Mouse (Mus musculus) lung, postnatal 0 days (tissue): ENCODE results near the gene Guk1. TPM values are rescaled to one million over a fixed set of nuclear protein-coding genes. Genes with fewer than 3 reads are reported as not detected.
A peak's percentile ranks its signal among the peaks of the same experiment; 100 is the strongest.

Experiments
- ATAC-seq: fragments of 200-750 bp; cut with Nextera tagmentation; 2 replicates; pipeline ENCODE4 v1.8.0; 2017; ENCODE audit warnings: moderate library complexity
- DNase-seq: peaks from one replicate; pipeline ENCODE4 v3.0.0-alpha.2; 2016; ENCODE audit warnings: low spot score
- H3K27ac ChIP-seq: fragments of 300-500 bp; sonication (generic); 2 replicates; pipeline ENCODE4 v1.5.1; 2014; ENCODE audit warnings: antibody characterized with exemption, mild to moderate bottlenecking, low read length, mixed read lengths
- H3K27me3 ChIP-seq: fragments of 300-500 bp; sonication (generic); replicated peaks from 2 replicates; pipeline ENCODE4 v1.6.1; 2014; ENCODE audit warnings: low read length, mixed read lengths; ENCODE audit not compliant: insufficient read depth
- H3K36me3 ChIP-seq: fragments of 300-500 bp; sonication (generic); 2 replicates; pipeline ENCODE4 v1.6.1; 2014; ENCODE audit warnings: low read length, mixed read lengths; ENCODE audit not compliant: insufficient read depth
- H3K4me1 ChIP-seq: fragments of 300-500 bp; sonication (generic); 2 replicates; pipeline ENCODE4 v1.6.1; 2014; ENCODE audit warnings: antibody characterized with exemption, low read depth, low read length, mixed read lengths; ENCODE audit not compliant: insufficient read depth
- H3K4me2 ChIP-seq: fragments of 300-500 bp; sonication (generic); replicated peaks from 2 replicates; pipeline ENCODE4 v1.6.1; 2014; ENCODE audit warnings: low read depth, mild to moderate bottlenecking, low read length, moderate library complexity, mixed read lengths
- H3K4me3 ChIP-seq: fragments of 300-500 bp; sonication (generic); 2 replicates; pipeline ENCODE4 v1.5.1; 2014; ENCODE audit warnings: low read depth, low read length
- H3K9ac ChIP-seq: fragments of 300-500 bp; sonication (generic); replicated peaks from 2 replicates; pipeline ENCODE4 v1.6.1; 2014; ENCODE audit warnings: low read depth, mild to moderate bottlenecking
- H3K9me3 ChIP-seq: fragments of 300-500 bp; sonication (generic); 2 replicates; pipeline ENCODE4 v1.6.1; 2016; ENCODE audit warnings: low read length, mixed read lengths
- CTCF ChIP-seq: IDR thresholded peaks from 2 replicates; pipeline ENCODE4 v1.5.1; 2016; ENCODE audit warnings: antibody characterized with exemption, mild to moderate bottlenecking
- EP300 ChIP-seq: IDR thresholded peaks from 2 replicates; pipeline ENCODE4 v1.6.1; 2016; ENCODE audit warnings: antibody characterized with exemption, mild to moderate bottlenecking, control low read depth
- WGBS: fragments of 180-500 bp; shearing (Covaris S2); extraction: QIAGEN DNeasy Blood & Tissue Kit; methylation state at CpG from one replicate; pipeline ENCODE4 v1.1.7; 2014; 5-methylcytosine and 5-hydroxymethylcytosine counted together
- polyA plus RNA-seq: library from polyadenylated mRNA; unstranded; fragments of >200 nt; fragmentation: Nextera tagmentation; extraction: Ambion mirVana; gene quantifications from 2 replicates; pipeline ENCODE4 v1.2.1, GENCODE M21; 2015

Guk1 gene
- polyA plus RNA-seq, 1 experiment from 2014 or later, result 168 TPM

- Histone ChIP-seq H3K9me3 (no peaks in the 10 kb centered on the region), H3K27ac (peak within 1 kb of the TSS; percentile 99), H3K4me1 (peaks cover 31% of the 10 kb centered on the region), H3K4me3 (peak within 1 kb of the TSS; percentile 99), H3K27me3 (no peaks in the 10 kb centered on the region), H3K9ac (peak within 1 kb of the TSS; percentile 99), H3K4me2 (peak within 1 kb of the TSS; percentile 93), H3K36me3 (no peaks in the 10 kb centered on the region)
- DNase-seq (peak; percentile 97), ATAC-seq (peak; percentile 96)
- no peak for TF ChIP-seq EP300
- peak; percentile 17; the same call in 1 of the 2 replicates for TF ChIP-seq CTCF
- 6% methylated on average over 52 of the region's 59 CpGs for WGBS
Observed at GRCm38 (mm10) chr11:59228122-59228953, 36.3 kb upstream of the Guk1 start, which contains the start of gene Arf1. Gene Arf1, minus strand, starts transcription at chr11:59228270.

GRCm38 (mm10) chr11:59227604-59228121, 35.7 kb upstream of the Guk1 start:
- no peaks in the 10 kb centered on the region for H3K9me3 ChIP-seq
- H3K4me1 ChIP-seq, result peaks cover 37% of the 10 kb centered on the region
- 6% methylated on average over 36 of the region's 51 CpGs for WGBS
- H3K27me3 ChIP-seq, result no peaks in the 10 kb centered on the region
- DNase-seq (peak; percentile 88), ATAC-seq (peak; percentile 87)
- H3K9ac ChIP-seq, result peak overlapping the region; percentile 99
- peak overlapping the region; percentile 99 for H3K4me3 ChIP-seq
- H3K4me2 ChIP-seq, result peak overlapping the region; percentile 93
- H3K27ac ChIP-seq, result peak overlapping the region; percentile 99
- TF ChIP-seq EP300 (no peak), CTCF (no peak)
- no peaks in the 10 kb centered on the region for H3K36me3 ChIP-seq

- Histone ChIP-seq H3K9me3 (no peaks in the 10 kb centered on the region), H3K4me1 (peaks cover 41% of the 10 kb centered on the region), H3K27me3 (no peaks in the 10 kb centered on the region), H3K27ac (peak overlapping the region; percentile 99), H3K4me3 (peak overlapping the region; percentile 99), H3K4me2 (peak overlapping the region; percentile 93), H3K9ac (peak overlapping the region; percentile 99), H3K36me3 (no peaks in the 10 kb centered on the region)
- no peak for ATAC-seq
- DNase-seq, result peak; percentile 73
- TF ChIP-seq EP300 (no peak), CTCF (no peak; the same call in 1 of the 2 replicates)
- WGBS, result 1% methylated on average over 21 of the region's 21 CpGs
Observed at GRCm38 (mm10) chr11:59226787-59227603, 35.0 kb upstream of the Guk1 start.

GRCm38 (mm10) chr11:59226251-59226650, 34.2 kb upstream of the Guk1 start:
- Histone ChIP-seq H3K9me3 (no peaks in the 10 kb centered on the region), H3K9ac (peak overlapping the region; percentile 99; the same call in 1 of the 2 replicates), H3K4me3 (peak overlapping the region; percentile 99), H3K27ac (peak overlapping the region; percentile 99), H3K4me2 (peak overlapping the region; percentile 93), H3K27me3 (no peaks in the 10 kb centered on the region), H3K4me1 (peaks cover 48% of the 10 kb centered on the region), H3K36me3 (no peaks in the 10 kb centered on the region)
- DNase-seq (no peak), ATAC-seq (no peak)
- 14% methylated on average over 3 of the region's 3 CpGs for WGBS
- TF ChIP-seq CTCF (no peak), EP300 (no peak)

- H3K36me3 ChIP-seq, result no peaks in the 10 kb centered on the region; the same call in 1 of the 2 replicates
- peak overlapping the region; percentile 93; the same call in 1 of the 2 replicates for H3K4me2 ChIP-seq
- WGBS, result 39% methylated on average over 2 of the region's 2 CpGs
- peaks cover 57% of the 10 kb centered on the region for H3K4me1 ChIP-seq
- H3K9ac ChIP-seq, result no peak overlapping the region
- no peaks in the 10 kb centered on the region for H3K9me3 ChIP-seq
- DNase-seq (no peak), ATAC-seq (no peak)
- no peak for TF ChIP-seq CTCF
- TF ChIP-seq EP300, result no peak
- H3K27me3 ChIP-seq, result no peaks in the 10 kb centered on the region
- no peak overlapping the region for H3K4me3 ChIP-seq
- H3K27ac ChIP-seq, result peak overlapping the region; percentile 62
Observed at GRCm38 (mm10) chr11:59225167-59225566, 33.2 kb upstream of the Guk1 start.

- Histone ChIP-seq H3K27me3 (no peaks in the 10 kb centered on the region), H3K4me1 (peaks cover 57% of the 10 kb centered on the region), H3K36me3 (no peaks in the 10 kb centered on the region; the same call in 1 of the 2 replicates), H3K4me3 (no peak overlapping the region), H3K4me2 (peak overlapping the region; percentile 11; the same call in 1 of the 2 replicates), H3K9ac (no peak overlapping the region), H3K9me3 (no peaks in the 10 kb centered on the region), H3K27ac (no peak overlapping the region)
- TF ChIP-seq EP300, result peak; percentile 63
- no peak for TF ChIP-seq CTCF
- WGBS, result 27% methylated on average over 2 of the region's 2 CpGs
- ATAC-seq (no peak), DNase-seq (peak; percentile 51)
Observed at GRCm38 (mm10) chr11:59224470-59224869, 32.5 kb upstream of the Guk1 start.
